Mouse (Mus musculus) bone marrow macrophage, adult 2 months (primary cell): Measurements from ENCODE around the gene Dpp6.

Experiments
- CTCF ChIP-seq: IDR thresholded peaks from 2 replicates; pipeline ENCODE4 v1.5.1; 2012; ENCODE audit warnings: low read depth, mild to moderate bottlenecking, low read length, moderate library complexity
- POLR2A ChIP-seq: IDR thresholded peaks from 2 replicates; pipeline ENCODE4 v1.6.1; 2012; ENCODE audit warnings: mild to moderate bottlenecking, low read depth, low read length, borderline replicate concordance

DNA sequence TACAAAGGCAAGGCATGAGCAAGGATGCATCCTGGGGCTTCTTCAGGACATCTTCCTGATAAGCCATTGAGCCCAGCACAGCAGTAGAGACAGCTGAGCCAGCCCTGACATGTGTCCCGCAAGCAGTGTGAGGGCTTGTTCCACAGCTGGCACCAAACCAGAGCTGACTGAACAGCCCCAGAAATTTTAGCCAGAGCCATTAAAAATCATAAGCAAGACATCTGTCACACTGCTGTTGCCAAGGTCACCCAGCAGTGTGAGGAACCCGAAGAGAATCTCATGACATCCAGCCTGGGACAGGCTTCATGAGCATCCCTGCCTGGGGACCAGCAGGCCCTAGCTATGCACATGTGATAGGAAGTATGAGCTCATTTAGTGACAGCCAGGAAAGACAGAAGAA lies 438.2 kb downstream of the Dpp6 start:
- TF ChIP-seq CTCF = no peak
- TF ChIP-seq POLR2A = no peak
